Mouse (Mus musculus) lung, postnatal 0 days (tissue): ENCODE data around the gene Ctu1.

Experiments
- CTCF ChIP-seq: IDR thresholded peaks from 2 replicates; pipeline ENCODE4 v1.5.1; 2016; ENCODE audit warnings: antibody characterized with exemption, mild to moderate bottlenecking
- EP300 ChIP-seq: IDR thresholded peaks from 2 replicates; pipeline ENCODE4 v1.6.1; 2016; ENCODE audit warnings: antibody characterized with exemption, mild to moderate bottlenecking, control low read depth

DNA sequence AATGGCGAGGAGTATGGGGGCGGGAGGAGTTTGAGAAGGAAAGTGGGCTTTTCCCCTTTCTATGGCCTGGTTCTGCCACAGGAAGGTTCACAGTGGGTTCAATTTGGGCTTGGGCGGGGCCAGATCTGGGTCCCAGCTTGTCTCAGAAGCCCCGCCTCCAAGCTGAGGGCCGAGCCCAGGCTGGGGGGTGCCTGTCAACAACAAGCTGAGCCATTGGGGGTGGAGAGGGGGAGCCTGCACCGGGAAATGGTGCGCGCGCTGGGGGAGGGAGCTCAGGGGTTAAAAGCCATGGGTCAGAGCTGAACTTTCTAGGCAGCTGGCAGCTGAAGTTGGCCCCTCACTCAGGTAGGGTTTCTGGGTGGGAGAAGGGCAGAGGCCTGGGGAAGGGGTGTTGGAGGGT, 41.1 kb downstream of the Ctu1 start:
- no peak for TF ChIP-seq CTCF
- TF ChIP-seq EP300, result no peak
